Mouse (Mus musculus): ENCODE measurements around the gene Rad51c. TPM values are rescaled to one million over a fixed set of nuclear protein-coding genes. Genes with fewer than 3 reads are reported as not detected.
"Not testable (repeated sequence)": the region's sequence is repeated elsewhere in the genome, so short reads cannot be mapped to it uniquely, and the experiment has no call there.

Gene Rad51c
- polyA plus RNA-seq, 1 experiment from 2014 or later = 10.1 TPM

DNA sequence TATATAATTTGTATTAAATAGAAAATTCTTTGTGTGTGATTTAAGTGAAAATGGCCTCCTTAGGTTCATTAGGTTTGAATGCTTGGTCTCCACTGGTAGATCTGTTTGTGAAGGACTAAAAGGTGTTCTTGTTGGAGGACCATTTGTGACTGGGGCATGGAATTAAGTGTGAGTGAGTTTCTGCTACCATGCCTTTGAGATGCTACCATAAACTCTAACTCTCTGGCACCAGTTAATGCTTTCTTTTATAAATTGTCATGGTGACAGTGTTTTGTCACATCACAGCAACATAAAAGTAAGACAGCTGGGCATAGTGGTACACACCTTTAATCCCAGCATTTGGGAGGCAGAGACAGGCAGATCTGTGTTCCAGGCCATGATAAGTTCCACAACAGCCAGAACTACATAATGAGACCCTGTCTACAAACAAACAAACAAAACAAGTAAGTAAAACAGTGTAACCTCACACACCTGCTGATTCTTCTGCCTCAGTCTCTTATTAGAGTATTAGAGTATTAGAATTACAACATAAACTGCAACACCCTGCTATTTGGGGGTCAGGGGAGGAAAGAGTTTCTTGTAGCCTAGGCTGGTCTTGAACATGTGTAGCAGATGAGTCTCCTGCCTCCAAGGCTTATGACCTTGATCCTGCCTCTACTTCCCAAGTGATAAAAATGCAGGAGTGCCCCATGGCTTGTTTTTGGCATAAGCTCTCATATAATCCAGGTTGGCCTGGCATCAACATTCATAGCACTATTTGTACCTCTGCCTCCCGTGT, 22.7 kb upstream of the Rad51c start:
- Histone ChIP-seq H3K9me3 (replicated peaks; ENCODE audit: control insufficient read depth, low read length) (no peaks in the 10 kb centered on the region), H3K4me1 (ENCODE audit: control insufficient read depth, insufficient read depth, low read length) (peaks cover 10% of the 10 kb centered on the region; the same call in 1 of the 2 replicates), H3K36me3 (ENCODE audit: control insufficient read depth, insufficient read depth) (no peaks in the 10 kb centered on the region), H3K27ac (ENCODE audit: low read length) (peak overlapping the region; percentile 53), H3K4me2 (ENCODE audit: low read depth, low read length) (no peak overlapping the region), H3K27me3 (ENCODE audit: control insufficient read depth, insufficient read depth, low read length) (no peaks in the 10 kb centered on the region), H3K9ac (ENCODE audit: low read length) (no peak overlapping the region), H3K4me3 (ENCODE audit: low read length) (no peak overlapping the region)
- no peak for ATAC-seq (replicated peaks; ENCODE audit: extremely low read depth, insufficient read depth, low FRiP score)
- 38% methylated on average over 1 of the region's 1 CpGs for WGBS

DNA sequence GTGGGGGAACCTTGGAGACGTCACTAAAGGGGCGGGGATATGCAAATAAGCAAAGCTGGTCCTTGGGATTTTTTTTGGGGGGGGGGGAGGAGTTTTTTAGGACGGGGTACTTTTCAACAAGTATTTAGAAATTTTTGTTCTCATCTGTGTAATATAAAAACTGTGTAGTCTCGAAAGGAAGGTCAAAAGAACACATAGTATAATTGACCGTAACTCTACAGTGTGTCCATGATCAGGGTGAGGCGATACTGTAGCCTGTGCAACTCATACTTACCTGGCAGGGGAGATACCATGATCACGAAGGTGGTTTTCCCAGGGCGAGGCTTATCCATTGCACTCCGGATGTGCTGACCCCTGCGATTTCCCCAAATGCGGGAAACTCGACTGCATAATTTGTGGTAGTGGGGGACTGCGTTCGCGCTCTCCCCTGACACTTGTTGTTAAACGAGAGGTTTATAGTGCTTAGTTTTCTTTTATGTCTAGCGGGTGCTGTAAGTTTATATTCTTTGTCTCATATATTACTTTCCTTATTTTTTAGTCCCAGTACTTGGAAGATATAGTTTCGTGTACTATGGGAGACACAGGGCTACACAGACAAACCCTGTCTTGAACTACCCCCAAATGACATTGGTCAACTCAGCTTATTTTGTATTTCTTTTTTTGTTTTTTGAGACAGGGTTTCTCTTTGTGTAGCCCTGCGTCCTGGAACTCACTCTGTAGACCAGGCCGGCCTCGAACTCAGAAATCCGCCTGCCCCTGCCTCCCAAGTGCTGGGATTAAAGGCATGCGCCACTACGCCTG, 21.9 kb upstream of the Rad51c start:
- Histone ChIP-seq H3K4me2 (ENCODE audit: low read depth, low read length) (peak overlapping the region; percentile 69), H3K9ac (ENCODE audit: low read length) (peak overlapping the region; percentile 68), H3K4me3 (ENCODE audit: low read length) (peak overlapping the region; percentile 62), H3K27ac (ENCODE audit: low read length) (peak overlapping the region; percentile 66), H3K4me1 (ENCODE audit: control insufficient read depth, insufficient read depth, low read length) (peaks cover 14% of the 10 kb centered on the region)
- not testable (repeated sequence) for H3K9me3 ChIP-seq (replicated peaks; ENCODE audit: control insufficient read depth, low read length); H3K36me3 ChIP-seq (ENCODE audit: control insufficient read depth, insufficient read depth); H3K27me3 ChIP-seq (ENCODE audit: control insufficient read depth, insufficient read depth, low read length)
- under 1% methylated on average over 23 of the region's 24 CpGs for WGBS
- ATAC-seq (replicated peaks; ENCODE audit: extremely low read depth, insufficient read depth, low FRiP score) = peak; percentile 85

DNA sequence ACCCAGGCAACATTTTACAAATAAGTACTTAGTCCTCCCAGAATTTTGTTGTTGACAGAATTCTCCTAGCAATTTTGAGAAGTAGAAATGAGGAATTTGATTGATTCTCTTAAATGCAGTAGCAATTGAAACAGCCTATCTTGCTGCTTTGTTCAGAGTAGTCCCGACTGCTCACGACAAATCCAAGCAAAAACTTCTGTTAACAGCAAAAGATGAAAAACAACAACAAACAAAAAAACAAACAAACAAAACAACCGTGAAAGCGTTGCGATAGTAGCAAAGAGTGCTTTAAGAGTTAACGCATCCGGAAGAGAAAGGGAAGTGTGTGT, 21.3 kb upstream of the Rad51c start:
- Histone ChIP-seq H3K27ac (ENCODE audit: low read length) (peak overlapping the region; percentile 66), H3K27me3 (ENCODE audit: control insufficient read depth, insufficient read depth, low read length) (no peaks in the 10 kb centered on the region), H3K4me3 (ENCODE audit: low read length) (peak overlapping the region; percentile 62), H3K4me2 (ENCODE audit: low read depth, low read length) (peak overlapping the region; percentile 69), H3K9me3 (replicated peaks; ENCODE audit: control insufficient read depth, low read length) (no peaks in the 10 kb centered on the region), H3K9ac (ENCODE audit: low read length) (peak overlapping the region; percentile 68), H3K4me1 (ENCODE audit: control insufficient read depth, insufficient read depth, low read length) (peaks cover 14% of the 10 kb centered on the region), H3K36me3 (ENCODE audit: control insufficient read depth, insufficient read depth) (no peaks in the 10 kb centered on the region)
- ATAC-seq (replicated peaks; ENCODE audit: extremely low read depth, insufficient read depth, low FRiP score) = no peak
- WGBS = under 1% methylated on average over 7 of the region's 7 CpGs

DNA sequence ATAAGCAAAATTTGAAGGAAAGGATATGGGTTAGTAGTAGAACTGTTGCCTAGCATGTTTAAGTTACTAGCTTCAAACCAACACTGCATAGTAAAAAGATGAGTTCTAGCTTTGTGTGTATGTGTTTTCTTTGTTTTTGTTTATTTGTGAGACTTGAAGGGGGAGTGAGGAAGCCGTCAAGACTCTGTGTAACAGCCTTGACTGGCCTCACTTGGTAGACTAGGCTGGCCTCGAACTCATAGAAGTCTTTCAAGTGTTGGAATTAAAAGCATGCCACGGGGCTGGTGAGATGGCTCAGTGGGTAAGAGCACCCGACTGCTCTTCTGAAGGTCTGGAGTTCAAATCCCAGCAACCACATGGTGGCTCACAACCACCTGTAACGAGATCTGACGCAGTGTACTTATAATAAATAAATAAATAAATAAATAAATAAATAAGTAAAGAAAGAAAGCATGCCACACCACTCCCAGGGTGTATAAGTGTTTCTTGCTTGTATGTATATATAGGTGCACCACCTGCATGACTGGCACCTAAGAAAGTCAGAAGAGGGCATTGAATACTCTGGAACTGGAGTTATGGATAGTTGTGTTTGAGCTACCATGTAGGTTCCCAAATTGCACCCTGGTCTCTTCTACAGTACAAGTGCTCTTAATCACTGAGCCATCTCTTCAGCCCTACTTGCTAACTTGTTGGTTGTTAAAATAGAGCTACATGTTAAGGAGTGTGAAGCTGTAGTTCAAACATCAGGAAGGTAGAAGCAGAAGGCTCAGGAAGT, 19.0 kb upstream of the Rad51c start:
- Histone ChIP-seq H3K27ac (ENCODE audit: low read length) (peak overlapping the region; percentile 87; the same call in 1 of the 2 replicates), H3K9ac (ENCODE audit: low read length) (no peak overlapping the region; the same call in 1 of the 2 replicates), H3K36me3 (ENCODE audit: control insufficient read depth, insufficient read depth) (no peaks in the 10 kb centered on the region), H3K9me3 (replicated peaks; ENCODE audit: control insufficient read depth, low read length) (no peaks in the 10 kb centered on the region), H3K4me1 (ENCODE audit: control insufficient read depth, insufficient read depth, low read length) (peaks cover 14% of the 10 kb centered on the region), H3K27me3 (ENCODE audit: control insufficient read depth, insufficient read depth, low read length) (no peaks in the 10 kb centered on the region), H3K4me3 (ENCODE audit: low read length) (no peak overlapping the region), H3K4me2 (ENCODE audit: low read depth, low read length) (0 out of 2 replicates have a peak overlapping the region, but pooled peaks have one; percentile 20)
- WGBS = 44% methylated on average over 6 of the region's 6 CpGs
- ATAC-seq (replicated peaks; ENCODE audit: extremely low read depth, insufficient read depth, low FRiP score) = no peak

DNA sequence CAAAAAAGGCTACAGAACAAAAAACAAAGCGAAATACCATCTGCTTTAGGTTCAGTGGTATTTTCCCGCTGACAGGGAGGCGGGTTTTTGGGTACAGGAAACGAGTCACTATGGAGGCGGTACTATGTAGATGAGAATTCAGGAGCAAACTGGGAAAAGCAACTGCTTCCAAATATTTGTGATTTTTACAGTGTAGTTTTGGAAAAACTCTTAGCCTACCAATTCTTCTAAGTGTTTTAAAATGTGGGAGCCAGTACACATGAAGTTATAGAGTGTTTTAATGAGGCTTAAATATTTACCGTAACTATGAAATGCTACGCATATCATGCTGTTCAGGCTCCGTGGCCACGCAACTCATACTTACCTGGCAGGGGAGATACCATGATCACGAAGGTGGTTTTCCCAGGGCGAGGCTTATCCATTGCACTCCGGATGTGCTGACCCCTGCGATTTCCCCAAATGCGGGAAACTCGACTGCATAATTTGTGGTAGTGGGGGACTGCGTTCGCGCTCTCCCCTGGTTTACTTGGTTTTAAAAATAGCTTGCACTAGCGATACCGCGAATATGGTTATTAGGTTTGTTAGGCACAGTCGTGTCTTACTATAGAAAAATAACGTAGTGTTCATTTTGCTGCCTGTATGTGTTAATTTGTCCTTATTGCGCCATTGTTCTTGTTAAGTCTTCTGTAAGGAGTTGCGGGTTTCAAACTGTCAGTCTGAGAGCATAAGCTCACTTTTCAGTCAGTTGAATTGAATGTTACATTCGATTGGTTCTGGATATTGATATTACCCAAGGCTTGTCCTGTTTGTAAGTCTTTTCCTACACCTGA, 18.0 kb upstream of the Rad51c start:
- Histone ChIP-seq H3K4me2 (ENCODE audit: low read depth, low read length) (peak overlapping the region; percentile 84), H3K9ac (ENCODE audit: low read length) (peak overlapping the region; percentile 81), H3K9me3 (replicated peaks; ENCODE audit: control insufficient read depth, low read length) (no peaks in the 10 kb centered on the region), H3K27me3 (ENCODE audit: control insufficient read depth, insufficient read depth, low read length) (no peaks in the 10 kb centered on the region), H3K4me3 (ENCODE audit: low read length) (peak overlapping the region; percentile 53), H3K4me1 (ENCODE audit: control insufficient read depth, insufficient read depth, low read length) (peaks cover 13% of the 10 kb centered on the region), H3K27ac (ENCODE audit: low read length) (peak overlapping the region; percentile 87), H3K36me3 (ENCODE audit: control insufficient read depth, insufficient read depth) (no peaks in the 10 kb centered on the region)
- WGBS = under 1% methylated on average over 26 of the region's 26 CpGs
- ATAC-seq (replicated peaks; ENCODE audit: extremely low read depth, insufficient read depth, low FRiP score) = peak; percentile 83

GRCm38 (mm10) chr11:87421760-87422201, 17.0 kb upstream of the Rad51c start:
- peaks cover 10% of the 10 kb centered on the region for H3K4me1 ChIP-seq (ENCODE audit: control insufficient read depth, insufficient read depth, low read length)
- H3K27ac ChIP-seq (ENCODE audit: low read length) = peak overlapping the region; percentile 87
- H3K36me3 ChIP-seq (ENCODE audit: control insufficient read depth, insufficient read depth) = no peaks in the 10 kb centered on the region
- H3K4me3 ChIP-seq (ENCODE audit: low read length) = peak overlapping the region; percentile 53
- H3K27me3 ChIP-seq (ENCODE audit: control insufficient read depth, insufficient read depth, low read length) = no peaks in the 10 kb centered on the region
- no peak; the same call in 1 of the 2 replicates for ATAC-seq (replicated peaks; ENCODE audit: extremely low read depth, insufficient read depth, low FRiP score)
- H3K9me3 ChIP-seq (replicated peaks; ENCODE audit: control insufficient read depth, low read length) = no peaks in the 10 kb centered on the region
- H3K4me2 ChIP-seq (ENCODE audit: low read depth, low read length) = peak overlapping the region; percentile 84
- 9% methylated on average over 6 of the region's 6 CpGs for WGBS
- peak overlapping the region; percentile 81 for H3K9ac ChIP-seq (ENCODE audit: low read length)

DNA sequence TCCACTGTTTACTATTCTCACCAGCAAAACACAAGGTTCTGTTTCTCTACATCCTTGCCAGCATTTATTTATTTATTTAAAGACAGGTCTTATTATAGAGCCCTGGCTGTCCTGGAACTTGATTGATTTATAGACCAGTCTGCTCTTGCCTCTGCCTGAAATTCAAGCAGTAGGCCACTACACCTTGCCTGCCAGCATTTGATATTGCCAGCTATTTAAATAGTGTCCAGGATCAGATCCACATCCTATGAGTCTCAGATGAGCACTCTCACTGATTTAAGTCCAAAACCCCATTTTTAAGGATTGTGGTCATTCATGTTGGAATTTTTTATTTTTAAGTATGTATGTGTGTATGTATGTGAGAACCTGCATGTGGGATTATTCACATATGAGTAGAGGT, 16.1 kb upstream of the Rad51c start:
- no peak overlapping the region for H3K4me2 ChIP-seq (ENCODE audit: low read depth, low read length)
- H3K36me3 ChIP-seq (ENCODE audit: control insufficient read depth, insufficient read depth) = no peaks in the 10 kb centered on the region
- no peak overlapping the region for H3K9ac ChIP-seq (ENCODE audit: low read length)
- H3K9me3 ChIP-seq (replicated peaks; ENCODE audit: control insufficient read depth, low read length) = no peaks in the 10 kb centered on the region
- H3K27me3 ChIP-seq (ENCODE audit: control insufficient read depth, insufficient read depth, low read length) = no peaks in the 10 kb centered on the region
- ATAC-seq (replicated peaks; ENCODE audit: extremely low read depth, insufficient read depth, low FRiP score) = no peak
- H3K27ac ChIP-seq (ENCODE audit: low read length) = no peak overlapping the region
- peaks cover 8% of the 10 kb centered on the region for H3K4me1 ChIP-seq (ENCODE audit: control insufficient read depth, insufficient read depth, low read length)
- no peak overlapping the region for H3K4me3 ChIP-seq (ENCODE audit: low read length)

GRCm38 (mm10) chr11:87416120-87416519, 11.4 kb upstream of the Rad51c start:
- ATAC-seq (replicated peaks; ENCODE audit: extremely low read depth, insufficient read depth, low FRiP score) = no peak
- Histone ChIP-seq H3K4me3 (ENCODE audit: low read length) (no peak overlapping the region), H3K27me3 (ENCODE audit: control insufficient read depth, insufficient read depth, low read length) (no peaks in the 10 kb centered on the region), H3K36me3 (ENCODE audit: control insufficient read depth, insufficient read depth) (no peaks in the 10 kb centered on the region), H3K9me3 (replicated peaks; ENCODE audit: control insufficient read depth, low read length) (no peaks in the 10 kb centered on the region), H3K9ac (ENCODE audit: low read length) (no peak overlapping the region), H3K4me2 (ENCODE audit: low read depth, low read length) (no peak overlapping the region), H3K4me1 (ENCODE audit: control insufficient read depth, insufficient read depth, low read length) (no peaks in the 10 kb centered on the region), H3K27ac (ENCODE audit: low read length) (no peak overlapping the region)
- WGBS = 45% methylated on average over 5 of the region's 5 CpGs

Measured in heart, embryonic 16.5 days (tissue).